18 mouse cellular contexts compared by ENCODE assay signal in genomic region chr5:142989167-142989566, GRCm38 (mm10). TPM values are rescaled to one million over a fixed set of nuclear protein-coding genes. Genes with fewer than 3 reads are reported as not detected.
A peak's percentile ranks its signal among the peaks of the same experiment; 100 is the strongest.
DNase-seq lines count a peak whose midpoint lies in the region; ATAC-seq lines count a peak whose summit lies in the region.
"Had no signal": no experiment of that assay in that cellular context is flagged by ENCODE, and none has a peak within 500 bp of the region (broad histone marks: within the 10 kb centered on the region; RNA-seq: fewer than 3 reads in every experiment).

No protein-coding gene starts in this region.

- H3K4me3 ChIP-seq in embryonic facial prominence, embryonic 13.5 days, result no peak overlapping the region
- H3K4me3 ChIP-seq: forebrain, embryonic 12.5 days; gastrocnemius, adult 2 months; heart, embryonic 12.5 days; hindbrain, embryonic 10.5 days had no signal

- 57% methylated on average over 3 of the region's 3 CpGs for WGBS in embryonic facial prominence, embryonic 13.5 days

- H3K9ac ChIP-seq in embryonic facial prominence, embryonic 13.5 days, result no peak overlapping the region
- H3K9ac ChIP-seq: forebrain, embryonic 12.5 days; forebrain, postnatal 0 days; heart, embryonic 12.5 days had no signal

- 0 out of 2 replicates have a peak, but pooled peaks cover 4% of the 10 kb centered on the region for H3K9me3 ChIP-seq in embryonic facial prominence, embryonic 13.5 days

- H3K4me1 ChIP-seq in embryonic facial prominence, embryonic 13.5 days, result no peaks in the 10 kb centered on the region
- H3K4me1 ChIP-seq: forebrain, embryonic 12.5 days had no signal

- no peaks in the 10 kb centered on the region for H3K27me3 ChIP-seq in embryonic facial prominence, embryonic 13.5 days
- H3K27me3 ChIP-seq: forebrain, embryonic 12.5 days; heart, embryonic 12.5 days; Patski had no signal

- H3K4me2 ChIP-seq in embryonic facial prominence, embryonic 13.5 days, result no peak overlapping the region
- H3K4me2 ChIP-seq: forebrain, embryonic 12.5 days; heart, embryonic 12.5 days had no signal

- peaks cover 43% of the 10 kb centered on the region for H3K36me3 ChIP-seq in embryonic facial prominence, embryonic 13.5 days

- ATAC-seq in embryonic facial prominence, embryonic 13.5 days (ENCODE audit: insufficient number of reproducible peaks, insufficient read depth, low FRiP score, low TSS enrichment, low read depth), result no peak
- ATAC-seq: activated CD4-positive, CD25-positive, alpha-beta regulatory T cell, adult 4 months; Patski had no signal

- DNase-seq in adrenal gland, adult 2 months, result peak; percentile 43
- DNase-seq in adrenal gland, postnatal 10 days, result no peak
- DNase-seq in 3T3-L1 (ENCODE audit: low read depth, low spot score), result peak; percentile 53
- DNase-seq in CD4-positive helper T cell, adult 2 months (ENCODE audit: low read depth, low spot score), result peak; percentile 30
- DNase-seq in cerebellum, postnatal 4 days (ENCODE audit: low spot score in 2 of 2), result no peak
- no peak for DNase-seq in embryo, embryonic 11 days
- DNase-seq: B cell, adult 2 months; gastrocnemius, adult 2 months; gastrocnemius, postnatal 25 days; kidney, adult 11 months had no signal

- peak overlapping the region; percentile 33; the same call in 1 of the 2 replicates for H3K27ac ChIP-seq in embryonic facial prominence, embryonic 13.5 days
- H3K27ac ChIP-seq: forebrain, embryonic 12.5 days; gastrocnemius, adult 2 months; hindbrain, embryonic 10.5 days had no signal

RNA-seq across cellular contexts. Expression of gene Fscn1, which starts 29.0 kb away (rescaled TPM):
- total RNA-seq in adrenal gland, adult 2 months (2021), result 10 to 100 TPM; 24.6 to 42.9 TPM
- polyA plus RNA-seq in adrenal gland, adult 2 months (2012; rRNA removed), result 129 and 134 TPM in 2 replicates
- total RNA-seq in adrenal gland, postnatal 10 days (2021), result 100 to 1,000 TPM in 1 of 2 experiments, 10 to 100 TPM in 1; 85.6 to 125 TPM
- 392 and 441 TPM in 2 replicates for polyA plus RNA-seq in embryonic facial prominence, embryonic 13.5 days (2015; fragmentation: Nextera tagmentation; extraction: Ambion mirVana)
- total RNA-seq: granulocyte monocyte progenitor cell, adult 5-6 weeks had no signal

Comparison
In these comparisons a context has a peak if more than half of its experiments do, and no peak if none do; other contexts are left out.
1. DNase-seq: peak in adrenal gland, adult 2 months (single experiment), 3T3-L1 (single experiment) and CD4-positive helper T cell, adult 2 months (single experiment); none in adrenal gland, postnatal 10 days (single experiment), cerebellum, postnatal 4 days (0 of 2) and embryo, embryonic 11 days (single experiment).